Mouse (Mus musculus) testis, postnatal 10 days (tissue): Measurements from ENCODE around the gene Gm20458.

Experiments used
- DNase-seq: peaks from one replicate; pipeline ENCODE4 v3.0.0; 2021; ENCODE audit warnings: low spot score

Gm20458 gene

DNA sequence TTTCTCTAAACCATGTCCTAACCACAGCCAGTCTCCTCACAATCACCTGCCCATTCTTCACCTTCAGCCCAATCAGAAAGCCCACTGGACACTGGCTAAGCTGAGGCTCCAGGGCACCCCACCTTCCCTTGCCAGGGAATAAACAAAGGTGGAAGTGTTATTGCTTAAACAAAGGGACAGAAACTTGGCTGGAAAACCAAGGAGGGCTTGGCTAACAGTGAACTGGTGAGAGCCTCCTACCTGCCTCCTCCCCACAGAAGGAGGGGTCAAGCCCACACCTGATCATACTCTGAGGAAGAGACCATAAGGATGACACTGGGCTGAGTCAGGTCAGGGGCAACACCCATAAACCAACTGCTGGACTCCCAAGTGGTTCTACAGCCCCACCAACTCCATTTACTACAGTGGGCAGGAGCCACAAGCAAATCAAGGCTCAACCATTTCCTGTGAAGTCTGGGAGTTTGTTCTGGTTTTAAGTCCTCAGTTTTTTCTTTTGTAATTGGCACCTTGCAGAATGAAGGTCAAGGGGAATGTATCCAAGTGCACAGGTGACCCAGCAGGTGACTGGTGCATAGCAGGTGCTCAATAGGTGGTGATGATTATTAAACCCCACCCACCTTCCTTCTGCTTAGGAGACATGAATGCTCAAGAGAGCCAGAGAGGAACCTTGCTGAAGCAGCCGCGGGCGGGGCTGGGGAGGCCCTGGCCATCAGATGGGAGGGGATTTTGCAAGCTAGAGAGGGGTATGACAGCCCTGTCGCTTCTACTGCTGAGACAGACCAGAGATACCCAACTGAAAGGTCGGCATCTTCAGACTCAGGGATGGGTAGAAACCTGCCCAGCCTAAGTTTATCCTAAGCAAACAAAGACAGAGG is 25.3 kb upstream of the Gm20458 start:
- no peak for DNase-seq

GRCm38 (mm10) chr2:164436215-164436913 is 24.4 kb upstream of the Gm20458 start:
- DNase-seq: no peak

DNA sequence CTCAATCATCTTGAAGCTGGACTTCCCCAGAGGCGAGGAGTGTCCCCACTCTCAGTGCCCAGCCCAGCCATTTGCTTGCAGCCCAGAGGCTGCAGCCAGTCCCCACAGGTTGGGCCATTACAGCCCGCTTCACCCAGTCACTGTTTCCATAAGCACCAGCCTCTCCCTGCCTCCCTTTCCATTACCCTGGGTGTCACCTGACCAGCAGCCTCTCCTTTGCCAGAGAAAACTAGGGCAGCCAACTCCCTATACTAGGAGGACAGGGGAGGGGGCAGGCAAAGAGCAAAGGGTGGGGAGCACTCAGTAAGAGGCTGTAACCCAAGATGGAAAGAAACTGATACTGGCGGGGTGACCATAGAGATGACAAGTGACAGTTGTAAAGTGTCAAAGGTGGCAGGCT is 23.8 kb upstream of the Gm20458 start:
- DNase-seq: no peak

- DNase-seq: no peak
Measured at GRCm38 (mm10) chr2:164437710-164438109, 23.1 kb upstream of the Gm20458 start.

- no peak for DNase-seq
Measured at GRCm38 (mm10) chr2:164438257-164438656, 22.5 kb upstream of the Gm20458 start.

GRCm38 (mm10) chr2:164439001-164439421 is 21.8 kb upstream of the Gm20458 start:
- no peak for DNase-seq

- no peak for DNase-seq
Measured at GRCm38 (mm10) chr2:164440314-164440713, 20.5 kb upstream of the Gm20458 start.

- no peak for DNase-seq
Measured at GRCm38 (mm10) chr2:164441155-164441554, 19.6 kb upstream of the Gm20458 start.

- no peak for DNase-seq
Measured at GRCm38 (mm10) chr2:164441731-164442130, 19.0 kb upstream of the Gm20458 start.

DNA sequence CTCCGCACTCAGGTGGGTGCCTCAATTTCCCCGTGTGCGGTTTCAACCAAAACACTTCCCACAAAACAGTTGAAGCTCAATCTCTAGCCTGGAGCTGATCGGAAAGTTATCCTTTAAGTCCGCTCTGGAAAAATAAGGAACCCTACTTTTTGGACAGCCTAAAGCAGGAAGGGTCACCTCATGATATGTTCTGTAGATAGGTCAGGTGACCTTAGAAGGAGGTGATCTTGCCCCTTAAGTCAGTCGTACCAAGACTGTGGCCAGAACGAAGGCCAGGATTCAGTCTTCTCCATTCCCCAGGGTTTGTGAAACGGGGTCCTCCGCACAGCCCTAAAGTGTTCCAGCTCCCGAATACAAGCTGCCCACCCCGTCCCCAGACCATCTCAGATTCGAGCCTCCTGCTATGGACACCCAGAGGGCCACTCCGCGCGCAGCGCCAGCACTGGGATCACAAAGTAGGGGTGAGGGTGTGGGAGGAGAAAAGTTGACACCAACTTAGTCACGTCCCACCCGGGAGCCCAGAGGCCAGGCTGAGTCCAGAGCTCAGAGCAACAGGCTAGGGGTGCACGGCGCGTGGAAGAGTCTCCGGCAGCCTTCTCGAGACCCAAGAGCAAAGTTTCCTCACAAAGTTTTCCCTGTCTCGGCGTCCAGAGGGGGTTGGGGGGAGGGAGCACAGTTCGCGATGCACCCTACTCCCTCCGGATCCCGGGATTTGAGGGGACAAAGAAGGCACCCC is 18.3 kb upstream of the Gm20458 start:
- DNase-seq: peak; percentile 71

GRCm38 (mm10) chr2:164443051-164443437 is 17.7 kb upstream of the Gm20458 start:
- DNase-seq: peak; percentile 93

DNA sequence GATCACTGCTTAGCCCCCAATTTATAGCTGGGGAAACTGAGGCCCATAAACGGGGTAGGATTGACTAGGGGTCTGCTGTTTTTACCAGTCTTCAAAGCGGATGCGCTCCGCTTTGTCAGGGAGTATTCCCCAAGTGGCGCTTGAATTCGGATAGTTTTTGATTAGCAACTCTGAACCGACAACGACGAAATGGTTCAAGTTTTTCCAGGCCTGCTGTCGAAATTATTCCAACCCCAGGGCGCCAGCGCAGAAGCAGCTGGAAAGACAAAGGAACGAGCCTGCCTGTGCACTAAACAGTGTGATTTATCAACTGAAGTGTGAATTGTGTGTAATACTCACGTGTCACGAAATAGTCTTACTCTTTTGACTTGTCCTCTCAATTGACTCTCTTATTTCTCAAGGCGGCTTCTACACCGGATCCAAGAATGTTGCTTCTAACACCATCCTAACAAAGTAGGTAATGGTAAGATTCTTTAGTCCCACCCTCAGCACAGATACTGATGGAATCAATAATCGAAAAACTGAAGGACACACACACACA is 17.2 kb upstream of the Gm20458 start, which contains the start of gene Sdc4:
Gene Sdc4, minus strand, starts transcription at position 428 of the 541 bp plus-strand sequence.
- no peak for DNase-seq

- DNase-seq: no peak
Measured at GRCm38 (mm10) chr2:164444701-164445100, 16.1 kb upstream of the Gm20458 start.

GRCm38 (mm10) chr2:164445399-164446085 is 15.2 kb upstream of the Gm20458 start:
- DNase-seq: no peak

- DNase-seq: no peak
Measured at GRCm38 (mm10) chr2:164446086-164446469, 14.7 kb upstream of the Gm20458 start.

DNA sequence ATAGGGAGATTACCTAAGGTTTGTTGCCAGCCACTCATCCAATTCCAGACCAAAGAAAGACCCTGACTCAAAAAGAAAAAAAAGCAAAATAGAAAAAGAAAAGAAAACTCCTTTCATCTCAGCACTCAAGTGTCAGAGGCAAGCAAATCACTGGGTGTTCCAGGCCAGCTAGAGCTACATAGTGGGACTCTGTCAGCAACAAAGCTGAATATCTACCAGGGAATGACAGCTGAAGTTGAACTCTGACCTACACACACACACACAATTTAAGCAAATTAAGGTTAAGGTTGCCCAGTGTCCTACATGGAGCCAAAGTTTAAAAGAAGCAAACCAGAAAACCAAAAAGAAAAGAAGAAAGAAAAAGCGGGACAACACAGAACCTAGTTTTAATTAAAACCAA is 12.6 kb upstream of the Gm20458 start:
- no peak for DNase-seq

DNA sequence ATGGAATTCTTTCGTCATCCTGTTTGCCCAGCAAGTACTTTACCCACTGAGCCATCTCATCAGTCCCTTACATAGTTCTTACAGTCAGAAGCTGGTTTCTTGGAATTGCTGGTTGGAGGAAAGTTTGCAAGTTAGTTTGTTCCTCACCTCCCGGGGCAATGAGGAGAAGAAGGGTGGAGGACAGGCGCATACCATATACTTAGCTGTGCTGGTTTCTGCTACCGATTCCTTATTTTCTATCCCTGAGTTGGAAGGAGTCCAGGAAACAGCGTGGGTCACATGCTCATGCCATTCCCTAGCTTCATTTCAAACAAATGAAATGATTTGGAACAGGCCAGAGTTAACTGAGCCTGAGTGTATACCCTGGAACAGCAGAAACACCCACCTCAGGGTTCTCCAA is 11.8 kb upstream of the Gm20458 start:
- no peak for DNase-seq

GRCm38 (mm10) chr2:164449341-164450042 is 11.3 kb upstream of the Gm20458 start:
- no peak for DNase-seq

GRCm38 (mm10) chr2:164452000-164452676 is 8.6 kb upstream of the Gm20458 start:
- DNase-seq: no peak

- DNase-seq: no peak
Measured at GRCm38 (mm10) chr2:164453047-164453757, 7.6 kb upstream of the Gm20458 start.
